Mouse (Mus musculus) mouse embryonic stem cell (cell line): ENCODE measurements at regions not wholly inside any gene's neighbourhood (a gene's known extent, or its start where the extent isn't known, plus 50 kb on each side); places are given as distances from the start of the nearest gene placed in this dataset.

ENCODE experiments used
- in situ Hi-C, 2 experiments: fragments of 300-500 bp; cut with MboI; formaldehyde crosslinking; loops; 1 replicate in 1 of 2; 3 replicates in 1 of 2; pipeline ENCODE4 v1.14.3; 2019 to 2020; ENCODE audit warnings: low sequenced_read_pairs in 2 of 2, low pct_unique_long_range_greater_than_20kb in 1 of 2, mixed read lengths in 1 of 2; ENCODE audit not compliant: unreplicated experiment in 1 of 2

- in situ Hi-C loops, result no loop called here
Observed at GRCm38 (mm10) chr11:48219157-48219556, 230.4 kb upstream of the Sgcd start.

DNA sequence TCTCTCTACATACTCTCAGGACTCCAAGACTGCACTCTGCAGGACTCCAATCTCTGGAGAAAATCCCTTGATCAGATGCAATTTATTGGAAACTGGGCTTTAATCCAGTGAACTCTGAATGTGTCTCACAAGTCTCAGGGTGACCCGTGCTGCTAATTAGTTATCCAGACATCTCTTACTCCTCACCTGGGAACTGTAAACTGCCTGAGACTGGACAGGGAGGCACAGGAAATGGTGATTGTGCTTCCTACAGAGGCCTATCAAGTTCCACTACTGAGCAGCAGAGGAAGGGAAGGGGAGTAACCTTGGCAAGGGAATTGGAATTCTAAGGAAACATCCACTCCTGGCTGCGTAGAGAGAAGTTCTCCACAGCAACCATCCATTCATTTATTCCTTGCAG is 228.0 kb upstream of the Sgcd start:
- in situ Hi-C loops, result no loop called here

GRCm38 (mm10) chr11:48186604-48187003 is 197.8 kb upstream of the Sgcd start:
- in situ Hi-C loops, result loop anchor here in 1 of 2 experiments (25.0 kb wide), 1 partner anchor 576 kb away; no protein-coding TSS in a partner anchor

GRCm38 (mm10) chr11:48178943-48179342 is 190.2 kb upstream of the Sgcd start:
- in situ Hi-C loops, result loop anchor here in 1 of 2 experiments (25.0 kb wide), 1 partner anchor 583 kb away; no protein-coding TSS in a partner anchor

- in situ Hi-C loops, result loop anchor here in 1 of 2 experiments (25.0 kb wide), 1 partner anchor 584 kb away; no protein-coding TSS in a partner anchor
Observed at GRCm38 (mm10) chr11:48178174-48178573, 189.4 kb upstream of the Sgcd start.

DNA sequence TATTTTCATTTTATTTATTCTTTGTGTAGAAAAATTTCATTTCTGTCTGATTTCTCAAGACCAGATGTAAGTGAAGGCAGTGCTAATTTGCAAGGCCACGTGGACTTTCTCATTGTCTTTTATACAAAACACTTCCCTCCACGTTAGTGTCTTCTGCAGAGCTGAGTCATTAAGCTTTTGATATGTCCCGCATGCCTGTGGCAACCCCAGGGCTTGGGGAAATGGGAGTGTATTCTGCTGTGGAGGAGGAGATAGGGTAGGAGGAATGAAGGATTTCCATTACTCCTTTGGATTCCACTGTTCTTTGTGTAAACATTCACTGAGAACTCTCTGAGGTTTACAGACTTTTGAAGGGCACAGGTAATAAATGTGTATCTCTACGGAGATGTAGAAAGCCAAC is 187.7 kb upstream of the Sgcd start:
- in situ Hi-C loops, result loop anchor here in 1 of 2 experiments (25.0 kb wide), 1 partner anchor 586 kb away; no protein-coding TSS in a partner anchor

GRCm38 (mm10) chr11:48152219-48152618 is 163.4 kb upstream of the Sgcd start:
- in situ Hi-C loops, result no loop called here

DNA sequence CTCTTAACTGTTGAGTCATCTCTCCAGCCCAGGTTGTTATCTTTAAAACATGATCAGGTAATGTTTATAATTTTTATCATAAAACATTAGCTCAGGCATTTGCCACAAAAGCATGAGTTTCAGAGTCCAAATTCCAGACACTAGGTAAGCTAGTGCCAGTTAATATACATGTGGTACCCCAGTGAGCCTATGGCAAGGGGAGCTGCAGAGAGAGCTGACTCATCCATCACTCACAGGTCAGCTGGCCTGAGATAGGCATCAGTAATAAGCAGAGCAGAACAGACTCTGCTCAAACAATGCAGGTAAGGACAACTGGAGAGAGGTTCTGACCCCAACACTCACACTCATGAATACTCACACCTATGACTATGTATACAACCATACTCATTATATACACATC is 144.6 kb upstream of the Sgcd start:
- in situ Hi-C loops, result no loop called here

GRCm38 (mm10) chr11:48098063-48098462 is 109.3 kb upstream of the Sgcd start:
- in situ Hi-C loops, result no loop called here

GRCm38 (mm10) chr11:48097455-48097854 is 108.7 kb upstream of the Sgcd start:
- in situ Hi-C loops, result no loop called here

DNA sequence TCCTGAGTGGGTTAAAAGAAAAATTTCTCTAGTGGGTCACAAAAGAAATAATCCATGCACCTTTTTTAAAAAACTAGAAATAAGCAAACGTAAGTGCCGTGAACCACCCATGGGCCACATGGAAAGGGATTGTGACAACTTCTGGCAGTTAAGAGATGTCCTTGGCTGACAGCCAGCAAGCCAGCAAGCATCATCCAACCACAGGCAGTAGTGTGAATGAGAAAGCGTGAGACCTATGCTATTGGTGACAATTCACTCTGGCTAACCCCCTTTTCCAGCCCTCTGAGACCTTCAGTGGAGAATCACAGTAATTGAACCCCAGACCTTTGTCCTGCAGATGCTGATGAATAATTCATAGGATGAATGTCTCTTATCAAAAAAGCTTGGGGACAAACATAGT is 78.3 kb upstream of the Sgcd start:
- in situ Hi-C loops, result no loop called here

GRCm38 (mm10) chr11:48063719-48064118 is 75.0 kb upstream of the Sgcd start:
- in situ Hi-C loops, result no loop called here

DNA sequence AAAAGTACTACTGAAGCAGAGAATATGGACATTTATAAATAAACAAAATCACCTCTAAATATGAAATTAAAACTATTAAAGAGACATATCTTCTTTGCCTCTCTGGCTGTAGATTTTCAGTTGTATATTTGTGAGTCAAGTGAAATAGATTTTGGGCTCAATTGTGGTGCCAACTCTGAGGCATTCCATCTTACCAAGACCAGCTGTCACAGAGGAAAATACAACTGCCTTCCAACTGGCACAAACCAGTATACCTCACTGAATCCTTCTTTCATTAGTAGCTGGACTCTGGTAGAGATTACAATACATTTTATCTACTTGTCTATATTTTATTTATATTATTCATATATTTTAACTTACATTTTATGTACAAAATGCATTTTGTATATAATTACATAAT is 72.7 kb upstream of the Sgcd start:
- in situ Hi-C loops, result no loop called here

GRCm38 (mm10) chr11:48051156-48051866 is 62.5 kb upstream of the Sgcd start:
- in situ Hi-C loops, result no loop called here

- in situ Hi-C loops, result no loop called here
Observed at GRCm38 (mm10) chr11:48048311-48048710, 59.5 kb upstream of the Sgcd start.
